In genomic region chr8:93917859-93918421, GRCm38 (mm10) we compare ENCODE assay signal across 8 mouse cellular contexts.
DNase-seq lines count a peak whose midpoint lies in the region; ATAC-seq and TF ChIP-seq lines count a peak whose summit lies in the region.

No protein-coding gene starts in this region.

- no peaks in the 10 kb centered on the region for H3K27me3 ChIP-seq in heart, embryonic 16.5 days (ENCODE audit: control insufficient read depth, insufficient read depth, low read length)
- H3K27me3 ChIP-seq in midbrain, postnatal 0 days (ENCODE audit: insufficient read depth, low read length) = no peaks in the 10 kb centered on the region

- ATAC-seq in heart, embryonic 16.5 days (replicated peaks; ENCODE audit: extremely low read depth, insufficient read depth, low FRiP score) = peak; percentile 32; the same call in 1 of the 2 replicates
- ATAC-seq in midbrain, postnatal 0 days (ENCODE audit: low FRiP score) = peak; percentile 89
- ATAC-seq in megakaryocyte-erythroid progenitor cell, adult 5-6 weeks (replicated peaks; ENCODE audit: low FRiP score, low TSS enrichment, poor library complexity, severe bottlenecking) = no peak

- H3K9me3 ChIP-seq in heart, embryonic 16.5 days (replicated peaks; ENCODE audit: control insufficient read depth, low read length) = no peaks in the 10 kb centered on the region
- no peaks in the 10 kb centered on the region for H3K9me3 ChIP-seq in midbrain, postnatal 0 days (ENCODE audit: low read length)

- no peak overlapping the region for H3K4me2 ChIP-seq in heart, embryonic 16.5 days (ENCODE audit: low read depth, low read length)
- peak overlapping the region; percentile 5; the same call in 1 of the 2 replicates for H3K4me2 ChIP-seq in midbrain, postnatal 0 days (ENCODE audit: low read depth, low read length, poor library complexity, severe bottlenecking)

- 0 out of 2 replicates have a peak overlapping the region, but pooled peaks have one; percentile 5 for H3K27ac ChIP-seq in heart, embryonic 16.5 days (ENCODE audit: low read length)
- H3K27ac ChIP-seq in left cerebral cortex, adult 2 months = peak overlapping the region; percentile 84
- peak overlapping the region; percentile 82 for H3K27ac ChIP-seq in midbrain, postnatal 0 days (ENCODE audit: low read depth, low read length)

- H3K9ac ChIP-seq in heart, embryonic 16.5 days (ENCODE audit: low read length) = no peak overlapping the region
- H3K9ac ChIP-seq in midbrain, postnatal 0 days (replicated peaks; ENCODE audit: low read length, poor library complexity, severe bottlenecking) = 0 out of 2 replicates have a peak overlapping the region, but pooled peaks have one; percentile 4

- TF ChIP-seq CTCF in left cerebral cortex, adult 2 months (IDR thresholded peaks at IDR 0.05) = peak; percentile 1
- TF ChIP-seq CTCF in midbrain, postnatal 0 days (IDR thresholded peaks at IDR 0.05) = peak; percentile 34

- no peaks in the 10 kb centered on the region for H3K36me3 ChIP-seq in heart, embryonic 16.5 days (ENCODE audit: control insufficient read depth, insufficient read depth)
- no peaks in the 10 kb centered on the region for H3K36me3 ChIP-seq in midbrain, postnatal 0 days (ENCODE audit: insufficient read depth, low read length)

- 40% methylated on average over 13 of the region's 13 CpGs for WGBS in heart, embryonic 16.5 days
- 7% methylated on average over 13 of the region's 13 CpGs for WGBS in midbrain, postnatal 0 days

- DNase-seq in lung, adult 18-20 months = peak; percentile 15 to 38
- no peak for DNase-seq in lung, postnatal 25 days (ENCODE audit: low spot score)
- DNase-seq in embryo, embryonic 9.5 days (ENCODE audit: extremely low spot score) = peak; percentile 56
- peak; percentile 80 to 81 for DNase-seq in left cerebral cortex, adult 2 months (ENCODE audit: extremely low spot score in 1 of 2, low spot score in 2 of 2)
- DNase-seq in midbrain, postnatal 0 days (ENCODE audit: low spot score) = peak; percentile 93
- no peak for DNase-seq in spleen, postnatal 14 days (ENCODE audit: low spot score in 2 of 2)

- intact Hi-C loops in left cerebral cortex, adult 2 months (cut with DNase I) = loop anchor here (1.0 kb wide), 1 partner anchor 347 kb away; no protein-coding TSS in a partner anchor

- H3K4me1 ChIP-seq in heart, embryonic 16.5 days (ENCODE audit: control insufficient read depth, insufficient read depth, low read length) = peaks cover 14% of the 10 kb centered on the region
- H3K4me1 ChIP-seq in midbrain, postnatal 0 days (ENCODE audit: insufficient read depth, low read length) = peaks cover 23% of the 10 kb centered on the region

- H3K4me3 ChIP-seq in heart, embryonic 16.5 days (ENCODE audit: low read length) = no peak overlapping the region
- H3K4me3 ChIP-seq in left cerebral cortex, adult 2 months = no peak overlapping the region
- H3K4me3 ChIP-seq in midbrain, postnatal 0 days (ENCODE audit: low read depth, low read length) = no peak overlapping the region

Comparison
In these comparisons a context has a peak if more than half of its experiments do, and no peak if none do; other contexts are left out.
1. DNase-seq: peak in lung, adult 18-20 months (2 of 2), embryo, embryonic 9.5 days (single experiment), left cerebral cortex, adult 2 months (2 of 2) and midbrain, postnatal 0 days (single experiment); none in lung, postnatal 25 days (single experiment) and spleen, postnatal 14 days (0 of 2).
2. H3K27ac ChIP-seq: peak in every context shown above with its lines; median percentile 84 in left cerebral cortex, adult 2 months; 82 in midbrain, postnatal 0 days; 5 in heart, embryonic 16.5 days.